Mouse (Mus musculus): ENCODE measurements around the gene 2210418O10Rik.
"Not testable (repeated sequence)": the region's sequence is repeated elsewhere in the genome, so short reads cannot be mapped to it uniquely, and the experiment has no call there.

The 2210418O10Rik gene

GRCm38 (mm10) chr2:176226269-176226668 is at the start of gene 2210418O10Rik:
Gene 2210418O10Rik, plus strand, starts transcription at chr2:176226569.
- not testable (repeated sequence) for DNase-seq (ENCODE audit: low spot score in 2 of 2)

GRCm38 (mm10) chr2:176248519-176248918 is 22.1 kb downstream of the 2210418O10Rik start:
- not testable (repeated sequence) for DNase-seq (ENCODE audit: low spot score in 2 of 2)
